Mouse (Mus musculus) stomach, postnatal 0 days (tissue): ENCODE results near the gene Mrgprd. TPM values are rescaled to one million over a fixed set of nuclear protein-coding genes. Genes with fewer than 3 reads are reported as not detected.

Experiments
- ATAC-seq: fragments of 200-750 bp; cut with Nextera tagmentation; 2 replicates; pipeline ENCODE4 v1.8.0; 2017; ENCODE audit not compliant: low FRiP score, low TSS enrichment
- DNase-seq: peaks from one replicate; pipeline ENCODE4 v3.0.0-alpha.2; 2016; ENCODE audit warnings: low spot score
- H3K27ac ChIP-seq: fragments of 300-500 bp; sonication (generic); replicated peaks from 2 replicates; pipeline ENCODE4 v1.5.1; 2014; ENCODE audit warnings: mild to moderate bottlenecking, control low read depth
- H3K27me3 ChIP-seq: fragments of 300-500 bp; sonication (generic); 2 replicates; pipeline ENCODE4 v1.6.1; 2014; ENCODE audit warnings: low read length; ENCODE audit not compliant: control insufficient read depth, insufficient read depth
- H3K36me3 ChIP-seq: fragments of 300-500 bp; sonication (generic); 2 replicates; pipeline ENCODE4 v1.6.1; 2014; ENCODE audit warnings: low read length, mixed read lengths; ENCODE audit not compliant: control insufficient read depth, insufficient read depth
- H3K4me1 ChIP-seq: fragments of 300-500 bp; sonication (generic); replicated peaks from 2 replicates; pipeline ENCODE4 v1.6.1; 2014; ENCODE audit warnings: antibody characterized with exemption; ENCODE audit not compliant: control insufficient read depth, insufficient read depth
- H3K4me2 ChIP-seq: fragments of 300-500 bp; sonication (generic); replicated peaks from 2 replicates; pipeline ENCODE4 v1.6.1; 2014; ENCODE audit warnings: low read depth, mild to moderate bottlenecking, control low read depth, moderate library complexity
- H3K4me3 ChIP-seq: fragments of 300-500 bp; sonication (generic); 2 replicates; pipeline ENCODE4 v1.5.1; 2014; ENCODE audit warnings: low read depth, low read length, control low read depth
- H3K9ac ChIP-seq: fragments of 300-500 bp; sonication (generic); 2 replicates; pipeline ENCODE4 v1.6.1; 2014; ENCODE audit warnings: mild to moderate bottlenecking, low read length, control low read depth, mixed read lengths
- H3K9me3 ChIP-seq: fragments of 300-500 bp; sonication (generic); 2 replicates; pipeline ENCODE4 v1.6.1; 2016; ENCODE audit warnings: low read length; ENCODE audit not compliant: control insufficient read depth
- CTCF ChIP-seq: IDR thresholded peaks from 2 replicates; pipeline ENCODE4 v1.5.1; 2016; ENCODE audit warnings: antibody characterized with exemption, low read depth, mild to moderate bottlenecking, moderate library complexity
- EP300 ChIP-seq: optimal IDR thresholded peaks from 2 replicates; pipeline ENCODE3; 2016; ENCODE audit warnings: antibody characterized with exemption
- WGBS: fragments of 180-500 bp; shearing (Covaris S2); extraction: QIAGEN DNeasy Blood & Tissue Kit; methylation state at CpG from one replicate; pipeline ENCODE4 v1.1.7; 2014; 5-methylcytosine and 5-hydroxymethylcytosine counted together
- polyA plus RNA-seq: library from polyadenylated mRNA; unstranded; fragments of >200 nt; fragmentation: Nextera tagmentation; extraction: Ambion mirVana; gene quantifications from 2 replicates; pipeline ENCODE4 v1.2.1, GENCODE M21; 2015

The Mrgprd gene
- polyA plus RNA-seq, 1 experiment from 2014 or later: not detected

- peak; percentile 48 for DNase-seq
- H3K4me3 ChIP-seq: no peak overlapping the region
- H3K4me1 ChIP-seq: no peaks in the 10 kb centered on the region; the same call in 1 of the 2 replicates
- no peaks in the 10 kb centered on the region for H3K27me3 ChIP-seq
- no peak for ATAC-seq
- H3K4me2 ChIP-seq: no peak overlapping the region
- H3K9ac ChIP-seq: no peak overlapping the region
- H3K36me3 ChIP-seq: no peaks in the 10 kb centered on the region
- WGBS: 39% methylated on average over 1 of the region's 1 CpGs
- no peak overlapping the region for H3K27ac ChIP-seq
- TF ChIP-seq CTCF (no peak), EP300 (no peak)
- no peaks in the 10 kb centered on the region for H3K9me3 ChIP-seq
Observed at GRCm38 (mm10) chr7:145332376-145333041, 17.9 kb downstream of the Mrgprd start.

- no peaks in the 10 kb centered on the region for H3K36me3 ChIP-seq
- no peak overlapping the region for H3K9ac ChIP-seq
- no peaks in the 10 kb centered on the region for H3K9me3 ChIP-seq
- H3K4me3 ChIP-seq: no peak overlapping the region
- H3K27ac ChIP-seq: no peak overlapping the region
- H3K27me3 ChIP-seq: no peaks in the 10 kb centered on the region
- 87% methylated on average over 6 of the region's 6 CpGs for WGBS
- no peak for DNase-seq
- TF ChIP-seq EP300 (no peak), CTCF (no peak)
- no peaks in the 10 kb centered on the region; the same call in 1 of the 2 replicates for H3K4me1 ChIP-seq
- H3K4me2 ChIP-seq: no peak overlapping the region
- ATAC-seq: no peak
Observed at GRCm38 (mm10) chr7:145333936-145334335, 19.3 kb downstream of the Mrgprd start.

GRCm38 (mm10) chr7:145334428-145335027 is 19.9 kb downstream of the Mrgprd start:
- ATAC-seq (no peak), DNase-seq (no peak)
- Histone ChIP-seq H3K4me1 (no peaks in the 10 kb centered on the region; the same call in 1 of the 2 replicates), H3K9me3 (no peaks in the 10 kb centered on the region), H3K9ac (no peak overlapping the region; the same call in 1 of the 2 replicates), H3K36me3 (no peaks in the 10 kb centered on the region), H3K4me2 (no peak overlapping the region), H3K27me3 (no peaks in the 10 kb centered on the region), H3K4me3 (no peak overlapping the region), H3K27ac (no peak overlapping the region)
- WGBS: 33% methylated on average over 4 of the region's 4 CpGs
- no peak for TF ChIP-seq EP300
- no peak for TF ChIP-seq CTCF

GRCm38 (mm10) chr7:145335199-145335598 is 20.6 kb downstream of the Mrgprd start:
- no peaks in the 10 kb centered on the region for H3K4me1 ChIP-seq
- no peak overlapping the region for H3K27ac ChIP-seq
- no peak overlapping the region for H3K4me3 ChIP-seq
- ATAC-seq (no peak), DNase-seq (no peak)
- H3K27me3 ChIP-seq: no peaks in the 10 kb centered on the region
- no peaks in the 10 kb centered on the region for H3K9me3 ChIP-seq
- no peaks in the 10 kb centered on the region for H3K36me3 ChIP-seq
- TF ChIP-seq CTCF (no peak), EP300 (no peak)
- H3K4me2 ChIP-seq: no peak overlapping the region
- H3K9ac ChIP-seq: no peak overlapping the region

- no peaks in the 10 kb centered on the region for H3K27me3 ChIP-seq
- no peak overlapping the region for H3K27ac ChIP-seq
- DNase-seq (no peak), ATAC-seq (no peak)
- TF ChIP-seq EP300 (no peak), CTCF (no peak)
- no peak overlapping the region for H3K4me3 ChIP-seq
- H3K9ac ChIP-seq: no peak overlapping the region
- no peaks in the 10 kb centered on the region for H3K4me1 ChIP-seq
- 89% methylated on average over 3 of the region's 3 CpGs for WGBS
- H3K36me3 ChIP-seq: no peaks in the 10 kb centered on the region
- H3K4me2 ChIP-seq: no peak overlapping the region
- no peaks in the 10 kb centered on the region for H3K9me3 ChIP-seq
Observed at GRCm38 (mm10) chr7:145335616-145336332, 21.1 kb downstream of the Mrgprd start.

GRCm38 (mm10) chr7:145337889-145338288 is 23.3 kb downstream of the Mrgprd start:
- DNase-seq: no peak
- no peak for ATAC-seq
- H3K4me2 ChIP-seq: no peak overlapping the region
- H3K27ac ChIP-seq: no peak overlapping the region
- H3K27me3 ChIP-seq: no peaks in the 10 kb centered on the region
- H3K9me3 ChIP-seq: no peaks in the 10 kb centered on the region
- TF ChIP-seq EP300 (no peak), CTCF (no peak)
- H3K9ac ChIP-seq: no peak overlapping the region
- H3K4me3 ChIP-seq: no peak overlapping the region
- H3K36me3 ChIP-seq: no peaks in the 10 kb centered on the region
- 63% methylated on average over 2 of the region's 2 CpGs for WGBS
- no peaks in the 10 kb centered on the region for H3K4me1 ChIP-seq
